Mouse (Mus musculus) embryonic facial prominence, embryonic 11.5 days (tissue): ENCODE measurements around the gene Glb1l. TPM values are rescaled to one million over a fixed set of nuclear protein-coding genes. Genes with fewer than 3 reads are reported as not detected.

ENCODE experiments used
- microRNA-seq: library from miRNA; unstranded; fragments of <30 nt; microRNA quantifications from one replicate; pipeline ENCODE4, GENCODE M21; 2016; ENCODE audit warnings: borderline number of aligned reads
- polyA plus RNA-seq: library from polyadenylated mRNA; unstranded; fragments of >200 nt; fragmentation: Nextera tagmentation; extraction: Ambion mirVana; gene quantifications from 2 replicates; pipeline ENCODE4 v1.2.1, GENCODE M21; 2014

Glb1l gene
- polyA plus RNA-seq, 1 experiment from 2014 or later, result 14.1 TPM

Small RNA genes lying within 50 kb of the gene (microRNA-seq; reads per million reads assigned to microRNA genes)
- gene Gm27943, result not detected

Other genes with a start within 250 kb of the Glb1l start
- gene Nhej1, start 85.6 kb downstream of the Glb1l start, polyA plus RNA-seq, result 12.0 and 12.5 TPM in 2 replicates
- 0.10 and 0.18 TPM in 2 replicates for gene Slc23a3, start 76.9 kb downstream of the Glb1l start, polyA plus RNA-seq
- gene Cnppd1, start 68.1 kb downstream of the Glb1l start, polyA plus RNA-seq, result 33.8 and 37.2 TPM in 2 replicates
- 27.7 and 38.0 TPM in 2 replicates for gene Retreg2, start 68.0 kb downstream of the Glb1l start, polyA plus RNA-seq
- 33.9 and 36.0 TPM in 2 replicates for gene Zfand2b, start 42.2 kb downstream of the Glb1l start, polyA plus RNA-seq
- 24.4 and 24.9 TPM in 2 replicates for gene Abcb6, start 30.4 kb downstream of the Glb1l start, polyA plus RNA-seq
- 16.8 TPM in 2 replicates for gene Ankzf1, start 18.7 kb downstream of the Glb1l start, polyA plus RNA-seq
- 12.9 and 17.1 TPM in 2 replicates for gene Atg9a, start 18.6 kb downstream of the Glb1l start, polyA plus RNA-seq
- gene Stk16, start within 50 bp of the Glb1l start, polyA plus RNA-seq, result 117 and 123 TPM in 2 replicates
- 17.3 and 18.9 TPM in 2 replicates for gene Tuba4a, start 9.1 kb upstream of the Glb1l start, polyA plus RNA-seq
- gene A630095N17Rik, start 21.3 kb upstream of the Glb1l start, polyA plus RNA-seq, result not detected in 2 replicates
- 13.8 and 17.2 TPM in 2 replicates for gene Dnajb2, start 25.6 kb upstream of the Glb1l start, polyA plus RNA-seq
- gene Ptprn, start 53.7 kb upstream of the Glb1l start, polyA plus RNA-seq, result 1.4 and 1.5 TPM in 2 replicates
- gene Resp18, start 67.6 kb upstream of the Glb1l start, polyA plus RNA-seq, result 4.9 and 5.8 TPM in 2 replicates
- 123 and 146 TPM in 2 replicates for gene Dnpep, start 107.2 kb upstream of the Glb1l start, polyA plus RNA-seq
- 6.9 and 9.9 TPM in 2 replicates for gene Des, start 149.5 kb upstream of the Glb1l start, polyA plus RNA-seq
- 16.7 and 19.9 TPM in 2 replicates for gene Speg, start 164.5 kb upstream of the Glb1l start, polyA plus RNA-seq
- 36.9 and 38.4 TPM in 2 replicates for gene Gmppa, start 225.1 kb upstream of the Glb1l start, polyA plus RNA-seq
- 0.29 and 1.1 TPM in 2 replicates for gene Asic4, start 239.6 kb upstream of the Glb1l start, polyA plus RNA-seq